Mouse (Mus musculus) embryonic facial prominence, embryonic 10.5 days (tissue): ENCODE data around the gene Arfgap1. TPM values are rescaled to one million over a fixed set of nuclear protein-coding genes. Genes with fewer than 3 reads are reported as not detected.

Experiments
- DNase-seq: peaks from one replicate; pipeline ENCODE4 v3.0.0-alpha.2; 2017; ENCODE audit warnings: low spot score
- H3K27ac ChIP-seq: fragments of 300-500 bp; sonication (generic); replicated peaks from 2 replicates; pipeline ENCODE4 v1.5.1; 2016; ENCODE audit warnings: mild to moderate bottlenecking
- H3K27me3 ChIP-seq: fragments of 300-500 bp; sonication (generic); replicated peaks from 2 replicates; pipeline ENCODE4 v1.6.1; 2016; ENCODE audit warnings: low read depth, mild to moderate bottlenecking; ENCODE audit not compliant: poor library complexity, severe bottlenecking
- H3K36me3 ChIP-seq: fragments of 300-500 bp; sonication (generic); replicated peaks from 2 replicates; pipeline ENCODE4 v1.6.1; 2016; ENCODE audit warnings: mild to moderate bottlenecking, moderate library complexity
- H3K4me1 ChIP-seq: fragments of 300-500 bp; sonication (generic); 2 replicates; pipeline ENCODE4 v1.6.1; 2016
- H3K4me3 ChIP-seq: fragments of 300-500 bp; sonication (generic); 2 replicates; pipeline ENCODE4 v1.5.1; 2016; ENCODE audit warnings: mild to moderate bottlenecking, moderate library complexity
- H3K9me3 ChIP-seq: fragments of 300-500 bp; sonication (generic); 2 replicates; pipeline ENCODE4 v1.6.1; 2016; ENCODE audit warnings: mild to moderate bottlenecking
- WGBS: fragments of 180-500 bp; shearing (Covaris S2); methylation state at CpG from one replicate; pipeline ENCODE4 v1.1.7; 2016; 5-methylcytosine and 5-hydroxymethylcytosine counted together
- polyA plus RNA-seq: library from polyadenylated mRNA; unstranded; fragments of >200 nt; fragmentation: Nextera tagmentation; extraction: Ambion mirVana; gene quantifications from 2 replicates; pipeline ENCODE4 v1.2.1, GENCODE M21; 2016

Gene Arfgap1
- polyA plus RNA-seq, 1 experiment from 2014 or later = 87.3 TPM

- Histone ChIP-seq H3K36me3 (no peaks in the 10 kb centered on the region), H3K27me3 (peaks cover 55% of the 10 kb centered on the region), H3K9me3 (no peaks in the 10 kb centered on the region), H3K4me1 (peaks cover 46% of the 10 kb centered on the region), H3K4me3 (peak within 1 kb of the TSS; percentile 66), H3K27ac (peak within 1 kb of the TSS; percentile 80)
- WGBS = under 1% methylated on average over 52 of the region's 52 CpGs
- peak; percentile 89 for DNase-seq
Measured at GRCm38 (mm10) chr2:180954061-180955047, 12.7 kb upstream of the Arfgap1 start, which contains the start of gene Nkain4. Gene Nkain4, minus strand, starts transcription at chr2:180954699.

- H3K4me3 ChIP-seq = no peak overlapping the region
- no peak for DNase-seq
- H3K36me3 ChIP-seq = no peaks in the 10 kb centered on the region
- peaks cover 24% of the 10 kb centered on the region for H3K27me3 ChIP-seq
- 80% methylated on average over 7 of the region's 7 CpGs for WGBS
- no peak overlapping the region for H3K27ac ChIP-seq
- H3K9me3 ChIP-seq = no peaks in the 10 kb centered on the region
- H3K4me1 ChIP-seq = peaks cover 13% of the 10 kb centered on the region
Measured at GRCm38 (mm10) chr2:180959605-180960004, 7.4 kb upstream of the Arfgap1 start.

GRCm38 (mm10) chr2:180960187-180960586 is 6.8 kb upstream of the Arfgap1 start:
- DNase-seq = no peak
- Histone ChIP-seq H3K4me3 (no peak overlapping the region), H3K36me3 (no peaks in the 10 kb centered on the region), H3K27me3 (peaks cover 18% of the 10 kb centered on the region), H3K9me3 (no peaks in the 10 kb centered on the region), H3K27ac (no peak overlapping the region), H3K4me1 (peaks cover 7% of the 10 kb centered on the region)
- 78% methylated on average over 3 of the region's 3 CpGs for WGBS

- H3K27ac ChIP-seq = no peak overlapping the region
- DNase-seq = no peak
- no peaks in the 10 kb centered on the region for H3K27me3 ChIP-seq
- H3K4me3 ChIP-seq = no peak overlapping the region
- 82% methylated on average over 2 of the region's 2 CpGs for WGBS
- no peaks in the 10 kb centered on the region for H3K9me3 ChIP-seq
- no peaks in the 10 kb centered on the region for H3K36me3 ChIP-seq
- peaks cover 17% of the 10 kb centered on the region for H3K4me1 ChIP-seq
Measured at GRCm38 (mm10) chr2:180962616-180963308, 4.3 kb upstream of the Arfgap1 start.

GRCm38 (mm10) chr2:180963956-180964355 is 3.1 kb upstream of the Arfgap1 start:
- Histone ChIP-seq H3K27ac (no peak overlapping the region), H3K9me3 (no peaks in the 10 kb centered on the region)
- WGBS = 12% methylated on average over 5 of the region's 5 CpGs

GRCm38 (mm10) chr2:180966092-180966882 is 738 bp upstream of the Arfgap1 start:
- 16% methylated on average over 14 of the region's 14 CpGs for WGBS
- peak overlapping the region; percentile 88 for H3K27ac ChIP-seq
- no peak for DNase-seq
- H3K4me3 ChIP-seq = peak overlapping the region; percentile 96
- peaks cover 24% of the 10 kb centered on the region for H3K36me3 ChIP-seq
- peaks cover 29% of the 10 kb centered on the region for H3K4me1 ChIP-seq
- H3K9me3 ChIP-seq = no peaks in the 10 kb centered on the region
- no peaks in the 10 kb centered on the region for H3K27me3 ChIP-seq

More at GRCm38 (mm10) chr2:180963956-180964355, 3.1 kb upstream of the Arfgap1 start:
- peaks cover 26% of the 10 kb centered on the region for H3K4me1 ChIP-seq
- H3K27me3 ChIP-seq = no peaks in the 10 kb centered on the region
- H3K36me3 ChIP-seq = peaks cover 4% of the 10 kb centered on the region
- no peak overlapping the region for H3K4me3 ChIP-seq
- DNase-seq = peak; percentile 83

- no peaks in the 10 kb centered on the region for H3K9me3 ChIP-seq
- DNase-seq = no peak
- H3K36me3 ChIP-seq = peaks cover 88% of the 10 kb centered on the region
- H3K27me3 ChIP-seq = no peaks in the 10 kb centered on the region
- H3K27ac ChIP-seq = no peak overlapping the region
- H3K4me3 ChIP-seq = no peak overlapping the region
- 82% methylated on average over 6 of the region's 6 CpGs for WGBS
- no peaks in the 10 kb centered on the region for H3K4me1 ChIP-seq
Measured at GRCm38 (mm10) chr2:180981133-180981532, 14.1 kb downstream of the Arfgap1 start.

- H3K36me3 ChIP-seq = peaks cover 43% of the 10 kb centered on the region
- no peaks in the 10 kb centered on the region for H3K9me3 ChIP-seq
- peaks cover 18% of the 10 kb centered on the region for H3K4me1 ChIP-seq
- no peak overlapping the region for H3K27ac ChIP-seq
- H3K27me3 ChIP-seq = no peaks in the 10 kb centered on the region
- DNase-seq = no peak
- H3K4me3 ChIP-seq = no peak overlapping the region
- WGBS = 87% methylated on average over 2 of the region's 2 CpGs
Measured at GRCm38 (mm10) chr2:180985635-180986034, 18.6 kb downstream of the Arfgap1 start.

- H3K4me3 ChIP-seq = no peak within 1 kb of the TSS
- H3K4me1 ChIP-seq = peaks cover 18% of the 10 kb centered on the region
- peaks cover 34% of the 10 kb centered on the region for H3K36me3 ChIP-seq
- DNase-seq = no peak
- H3K27me3 ChIP-seq = no peaks in the 10 kb centered on the region
- WGBS = 51% methylated on average over 2 of the region's 2 CpGs
- H3K9me3 ChIP-seq = no peaks in the 10 kb centered on the region
- peak within 1 kb of the TSS; percentile 65 for H3K27ac ChIP-seq
Measured at GRCm38 (mm10) chr2:180986449-180986848, 19.4 kb downstream of the Arfgap1 start, which contains the start of gene Col20a1. Gene Col20a1, plus strand, starts transcription at chr2:180986535.

- Histone ChIP-seq H3K4me1 (peaks cover 18% of the 10 kb centered on the region), H3K4me3 (no peak overlapping the region), H3K36me3 (peaks cover 29% of the 10 kb centered on the region), H3K27ac (peak overlapping the region; percentile 65), H3K9me3 (no peaks in the 10 kb centered on the region), H3K27me3 (no peaks in the 10 kb centered on the region)
- DNase-seq = no peak
- WGBS = 65% methylated on average over 1 of the region's 1 CpGs
Measured at GRCm38 (mm10) chr2:180987001-180987400, 20.0 kb downstream of the Arfgap1 start.

- Histone ChIP-seq H3K4me3 (no peak overlapping the region), H3K4me1 (peaks cover 18% of the 10 kb centered on the region), H3K27me3 (no peaks in the 10 kb centered on the region), H3K27ac (peak overlapping the region; percentile 65), H3K36me3 (peaks cover 24% of the 10 kb centered on the region), H3K9me3 (no peaks in the 10 kb centered on the region)
- 27% methylated on average over 5 of the region's 5 CpGs for WGBS
- DNase-seq = peak; percentile 32
Measured at GRCm38 (mm10) chr2:180987432-180988030, 20.5 kb downstream of the Arfgap1 start.
